Mouse (Mus musculus): Measurements from ENCODE around the gene Commd1. TPM values are rescaled to one million over a fixed set of nuclear protein-coding genes. Genes with fewer than 3 reads are reported as not detected.

Commd1 gene
- polyA plus RNA-seq, 1 experiment: 104 TPM

GRCm38 (mm10) chr11:22891242-22891641, 90.9 kb downstream of the Commd1 start:
- H3K4me3 ChIP-seq (ENCODE audit: low read depth, low read length): no peak overlapping the region
- no peak overlapping the region for H3K27ac ChIP-seq (ENCODE audit: insufficient read depth, low read length)
- no peaks in the 10 kb centered on the region for H3K4me1 ChIP-seq (ENCODE audit: control insufficient read depth, insufficient read depth, low read length)
- no peaks in the 10 kb centered on the region for H3K9me3 ChIP-seq (replicated peaks; ENCODE audit: control insufficient read depth, insufficient read depth, low read length, poor library complexity, severe bottlenecking)
- H3K27me3 ChIP-seq (ENCODE audit: control insufficient read depth, insufficient read depth, low read length, poor library complexity, severe bottlenecking): no peaks in the 10 kb centered on the region
- H3K9ac ChIP-seq (ENCODE audit: low read depth, poor library complexity, severe bottlenecking): no peak overlapping the region
- no peaks in the 10 kb centered on the region for H3K36me3 ChIP-seq (ENCODE audit: control insufficient read depth, insufficient read depth, low read length, poor library complexity, severe bottlenecking)
- no peak for TF ChIP-seq POLR2A (IDR thresholded peaks at IDR 0.05; ENCODE audit: insufficient read depth, low read length)
- no peak for TF ChIP-seq CTCF (IDR thresholded peaks at IDR 0.05; ENCODE audit: low read depth, low read length)
- TF ChIP-seq EP300 (IDR thresholded peaks at IDR 0.05; ENCODE audit: insufficient read depth, low read depth, low read length): no peak

- no peak overlapping the region for H3K27ac ChIP-seq (ENCODE audit: insufficient read depth, low read length)
- no peak overlapping the region for H3K4me3 ChIP-seq (ENCODE audit: low read depth, low read length)
- H3K9ac ChIP-seq (ENCODE audit: low read depth, poor library complexity, severe bottlenecking): no peak overlapping the region
- H3K27me3 ChIP-seq (ENCODE audit: control insufficient read depth, insufficient read depth, low read length, poor library complexity, severe bottlenecking): no peaks in the 10 kb centered on the region
- no peaks in the 10 kb centered on the region for H3K36me3 ChIP-seq (ENCODE audit: control insufficient read depth, insufficient read depth, low read length, poor library complexity, severe bottlenecking)
- H3K4me1 ChIP-seq (ENCODE audit: control insufficient read depth, insufficient read depth, low read length): no peaks in the 10 kb centered on the region
- no peak for TF ChIP-seq POLR2A (IDR thresholded peaks at IDR 0.05; ENCODE audit: insufficient read depth, low read length)
- TF ChIP-seq CTCF (IDR thresholded peaks at IDR 0.05; ENCODE audit: low read depth, low read length): no peak
- no peak for TF ChIP-seq EP300 (IDR thresholded peaks at IDR 0.05; ENCODE audit: insufficient read depth, low read depth, low read length)
- no peaks in the 10 kb centered on the region for H3K9me3 ChIP-seq (replicated peaks; ENCODE audit: control insufficient read depth, insufficient read depth, low read length, poor library complexity, severe bottlenecking)
These were observed 93.0 kb downstream of the Commd1 start for GRCm38 (mm10) chr11:22889224-22889623.

- no peaks in the 10 kb centered on the region for H3K27me3 ChIP-seq (ENCODE audit: control insufficient read depth, insufficient read depth, low read length, poor library complexity, severe bottlenecking)
- H3K4me3 ChIP-seq (ENCODE audit: low read depth, low read length): no peak overlapping the region
- H3K4me1 ChIP-seq (ENCODE audit: control insufficient read depth, insufficient read depth, low read length): no peaks in the 10 kb centered on the region
- H3K9me3 ChIP-seq (replicated peaks; ENCODE audit: control insufficient read depth, insufficient read depth, low read length, poor library complexity, severe bottlenecking): no peaks in the 10 kb centered on the region
- TF ChIP-seq EP300 (IDR thresholded peaks at IDR 0.05; ENCODE audit: insufficient read depth, low read depth, low read length): no peak
- TF ChIP-seq CTCF (IDR thresholded peaks at IDR 0.05; ENCODE audit: low read depth, low read length): no peak
- TF ChIP-seq POLR2A (IDR thresholded peaks at IDR 0.05; ENCODE audit: insufficient read depth, low read length): no peak
- no peaks in the 10 kb centered on the region for H3K36me3 ChIP-seq (ENCODE audit: control insufficient read depth, insufficient read depth, low read length, poor library complexity, severe bottlenecking)
- no peak overlapping the region for H3K9ac ChIP-seq (ENCODE audit: low read depth, poor library complexity, severe bottlenecking)
- no peak overlapping the region for H3K27ac ChIP-seq (ENCODE audit: insufficient read depth, low read length)
These were observed 95.2 kb downstream of the Commd1 start for GRCm38 (mm10) chr11:22886991-22887390.

GRCm38 (mm10) chr11:22885350-22885749, 96.8 kb downstream of the Commd1 start:
- no peak overlapping the region for H3K9ac ChIP-seq (ENCODE audit: low read depth, poor library complexity, severe bottlenecking)
- H3K4me1 ChIP-seq (ENCODE audit: control insufficient read depth, insufficient read depth, low read length): no peaks in the 10 kb centered on the region
- no peak overlapping the region for H3K27ac ChIP-seq (ENCODE audit: insufficient read depth, low read length)
- no peak for TF ChIP-seq EP300 (IDR thresholded peaks at IDR 0.05; ENCODE audit: insufficient read depth, low read depth, low read length)
- no peak for TF ChIP-seq CTCF (IDR thresholded peaks at IDR 0.05; ENCODE audit: low read depth, low read length)
- no peak for TF ChIP-seq POLR2A (IDR thresholded peaks at IDR 0.05; ENCODE audit: insufficient read depth, low read length)
- no peak overlapping the region for H3K4me3 ChIP-seq (ENCODE audit: low read depth, low read length)
- H3K27me3 ChIP-seq (ENCODE audit: control insufficient read depth, insufficient read depth, low read length, poor library complexity, severe bottlenecking): no peaks in the 10 kb centered on the region; the same call in 1 of the 2 replicates
- no peaks in the 10 kb centered on the region for H3K9me3 ChIP-seq (replicated peaks; ENCODE audit: control insufficient read depth, insufficient read depth, low read length, poor library complexity, severe bottlenecking)
- H3K36me3 ChIP-seq (ENCODE audit: control insufficient read depth, insufficient read depth, low read length, poor library complexity, severe bottlenecking): no peaks in the 10 kb centered on the region

GRCm38 (mm10) chr11:22883676-22884075, 98.5 kb downstream of the Commd1 start:
- H3K4me1 ChIP-seq (ENCODE audit: control insufficient read depth, insufficient read depth, low read length): no peaks in the 10 kb centered on the region
- TF ChIP-seq EP300 (IDR thresholded peaks at IDR 0.05; ENCODE audit: insufficient read depth, low read depth, low read length) (no peak), POLR2A (IDR thresholded peaks at IDR 0.05; ENCODE audit: insufficient read depth, low read length) (no peak), CTCF (IDR thresholded peaks at IDR 0.05; ENCODE audit: low read depth, low read length) (no peak)
- no peaks in the 10 kb centered on the region for H3K36me3 ChIP-seq (ENCODE audit: control insufficient read depth, insufficient read depth, low read length, poor library complexity, severe bottlenecking)
- H3K27ac ChIP-seq (ENCODE audit: insufficient read depth, low read length): no peak overlapping the region
- no peaks in the 10 kb centered on the region; the same call in 1 of the 2 replicates for H3K27me3 ChIP-seq (ENCODE audit: control insufficient read depth, insufficient read depth, low read length, poor library complexity, severe bottlenecking)
- H3K9me3 ChIP-seq (replicated peaks; ENCODE audit: control insufficient read depth, insufficient read depth, low read length, poor library complexity, severe bottlenecking): no peaks in the 10 kb centered on the region
- H3K4me3 ChIP-seq (ENCODE audit: low read depth, low read length): no peak overlapping the region
- no peak overlapping the region for H3K9ac ChIP-seq (ENCODE audit: low read depth, poor library complexity, severe bottlenecking)

DNA sequence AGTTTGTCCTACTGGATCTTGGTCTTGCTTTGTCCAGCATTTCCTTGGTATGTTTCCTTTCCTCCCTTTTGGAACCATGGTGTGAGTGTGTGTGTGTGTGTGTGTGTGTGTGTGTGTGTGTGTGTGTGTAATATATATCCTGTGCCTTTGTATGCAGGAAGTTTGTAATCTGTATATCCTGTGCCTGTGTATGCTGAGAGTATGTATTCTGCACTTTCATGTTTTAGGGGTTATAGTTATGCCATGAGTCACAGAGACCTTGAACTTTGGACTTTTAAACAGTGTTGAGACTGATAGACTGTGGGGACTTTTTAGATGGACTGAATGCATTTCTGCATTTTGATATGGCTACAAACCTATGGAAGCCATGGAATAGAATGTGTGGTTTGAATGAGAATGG, 99.3 kb downstream of the Commd1 start:
- Histone ChIP-seq H3K9ac (ENCODE audit: low read depth, poor library complexity, severe bottlenecking) (no peak overlapping the region), H3K9me3 (replicated peaks; ENCODE audit: control insufficient read depth, insufficient read depth, low read length, poor library complexity, severe bottlenecking) (no peaks in the 10 kb centered on the region), H3K4me1 (ENCODE audit: control insufficient read depth, insufficient read depth, low read length) (no peaks in the 10 kb centered on the region), H3K27me3 (ENCODE audit: control insufficient read depth, insufficient read depth, low read length, poor library complexity, severe bottlenecking) (no peaks in the 10 kb centered on the region; the same call in 1 of the 2 replicates), H3K4me3 (ENCODE audit: low read depth, low read length) (no peak overlapping the region), H3K36me3 (ENCODE audit: control insufficient read depth, insufficient read depth, low read length, poor library complexity, severe bottlenecking) (no peaks in the 10 kb centered on the region), H3K27ac (ENCODE audit: insufficient read depth, low read length) (no peak overlapping the region)
- TF ChIP-seq EP300 (IDR thresholded peaks at IDR 0.05; ENCODE audit: insufficient read depth, low read depth, low read length) (no peak), POLR2A (IDR thresholded peaks at IDR 0.05; ENCODE audit: insufficient read depth, low read length) (no peak), CTCF (IDR thresholded peaks at IDR 0.05; ENCODE audit: low read depth, low read length) (no peak)
